Mouse (Mus musculus) CD4-positive, CD25-positive, alpha-beta regulatory T cell, adult 9 weeks (primary cell): Measurements from ENCODE around the gene 2510009E07Rik. TPM values are rescaled to one million over a fixed set of nuclear protein-coding genes. Genes with fewer than 3 reads are reported as not detected.

Experiments
- polyA plus RNA-seq: library from polyadenylated mRNA; unstranded; fragments of 100-300 nt; shearing (Covaris generic); gene quantifications from one replicate; pipeline ENCODE4 v1.2.1, GENCODE M21; 2017

Gene 2510009E07Rik
- polyA plus RNA-seq: 2.8 TPM

DNA sequence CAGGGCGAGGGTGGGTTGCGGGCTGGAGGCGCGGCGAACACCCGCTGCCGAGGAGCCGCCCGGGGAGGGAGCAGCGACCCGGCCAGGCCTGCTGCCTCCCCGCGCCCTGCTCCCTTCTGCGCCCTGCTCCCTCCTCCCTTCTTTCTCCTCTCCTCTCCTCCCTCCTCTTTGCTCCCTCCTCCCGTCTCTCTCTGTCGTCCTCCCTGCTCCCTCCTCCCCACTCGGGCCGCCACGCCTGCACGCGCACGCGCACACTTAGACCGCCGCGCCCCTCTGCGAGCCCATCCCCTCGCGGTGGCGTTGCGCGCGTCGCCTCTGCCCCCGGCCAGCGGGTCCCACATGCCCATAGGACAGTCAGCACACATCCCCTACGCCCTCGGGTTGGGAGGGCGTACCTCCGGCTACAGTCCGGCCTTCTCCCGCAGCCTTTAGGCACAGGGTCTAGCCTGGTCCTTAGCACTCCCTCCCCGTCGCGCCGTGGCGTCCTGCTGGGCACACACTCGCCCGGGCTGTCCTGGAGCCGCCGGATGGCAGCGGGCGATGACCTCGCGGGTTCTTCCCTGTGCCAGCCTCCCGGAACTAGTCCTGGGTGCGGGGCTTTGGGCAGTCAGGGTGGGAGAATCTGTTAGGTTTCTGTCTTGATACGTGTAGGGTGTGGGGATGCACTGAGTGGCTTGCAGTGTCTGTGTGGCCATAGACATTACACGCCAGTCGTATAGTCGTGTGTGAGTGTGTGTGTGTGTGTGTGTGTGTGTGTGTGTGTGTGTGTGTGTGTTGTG, at the start of gene 2510009E07Rik:
Gene 2510009E07Rik, minus strand, starts transcription at position 203 of the 779 bp plus-strand sequence.

Other genes starting within 250 kb of the 2510009E07Rik start
- gene Ehhadh, start 93.1 kb upstream of the 2510009E07Rik start, polyA plus RNA-seq: 13.6 TPM
- 0.29 TPM for gene Map3k13, start 99.7 kb upstream of the 2510009E07Rik start, polyA plus RNA-seq